Mouse (Mus musculus): ENCODE results near the gene Gtf2ird1.
"Not testable (repeated sequence)": the region's sequence is repeated elsewhere in the genome, so short reads cannot be mapped to it uniquely, and the experiment has no call there.

Gtf2ird1 gene

GRCm38 (mm10) chr5:134342503-134343205 is 113.9 kb downstream of the Gtf2ird1 start:
- DNase-seq (ENCODE audit: low spot score): no peak

GRCm38 (mm10) chr5:134341721-134342120 is 114.8 kb downstream of the Gtf2ird1 start:
- DNase-seq (ENCODE audit: low spot score): no peak

DNA sequence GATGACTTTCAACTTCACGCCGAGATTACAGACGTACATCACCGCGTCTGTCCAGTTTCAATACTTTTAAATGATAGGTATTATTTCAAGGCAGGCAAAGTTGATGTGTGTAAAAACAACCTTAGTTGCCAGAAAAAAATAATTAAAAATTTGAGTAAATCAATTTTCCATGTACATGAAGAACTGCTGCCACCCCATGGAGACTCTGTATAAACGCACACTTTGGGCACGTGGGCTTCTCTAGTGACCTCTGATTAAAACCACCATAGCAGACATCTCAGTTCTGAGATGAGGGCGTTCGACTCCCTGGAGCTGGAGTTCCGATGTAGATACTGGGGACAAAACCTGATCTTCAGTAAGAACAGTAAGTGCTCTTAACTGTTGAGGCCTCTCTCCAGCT is 115.2 kb downstream of the Gtf2ird1 start:
- no peak for DNase-seq (ENCODE audit: low spot score)

DNA sequence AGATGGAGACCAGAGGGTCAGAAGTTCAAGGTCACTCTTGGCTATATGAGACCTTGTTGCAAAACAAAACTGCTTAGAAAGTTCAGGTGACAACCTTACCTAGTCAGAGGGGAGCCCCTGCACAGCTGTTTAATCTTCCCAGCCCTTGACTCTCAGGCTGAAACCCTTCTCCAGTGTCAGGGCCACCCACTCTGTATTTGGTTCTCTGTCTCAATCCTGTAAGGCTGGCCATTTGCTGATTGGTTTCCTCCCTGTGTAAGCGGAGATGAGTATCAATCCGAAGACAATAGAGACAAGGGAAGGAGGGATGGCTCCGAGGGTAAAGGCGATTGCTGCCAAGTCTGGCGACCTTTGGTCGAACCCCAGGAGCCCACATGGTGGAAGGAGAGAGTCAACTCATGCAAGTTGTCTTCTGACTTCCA is 116.4 kb downstream of the Gtf2ird1 start:
- DNase-seq (ENCODE audit: low spot score): no peak

DNA sequence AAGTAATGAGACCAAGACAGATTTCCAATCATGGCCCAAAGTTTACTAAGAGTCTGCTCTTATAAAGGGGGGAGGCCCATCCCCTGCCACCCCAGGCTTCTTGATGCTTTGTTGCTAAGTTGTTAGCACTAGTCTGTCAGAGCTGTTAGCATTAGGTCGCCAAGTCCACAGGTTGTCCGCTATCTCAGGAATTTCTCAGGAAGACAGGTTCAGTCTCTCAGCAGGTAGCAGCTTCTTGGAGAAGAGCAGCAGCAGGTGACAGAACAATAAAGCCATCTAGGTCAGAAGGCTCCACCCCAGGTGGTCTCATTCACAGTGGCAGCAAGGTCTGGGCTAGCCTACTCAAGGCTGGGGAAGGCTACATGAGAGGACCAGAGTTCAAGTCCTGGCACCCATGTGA is 119.5 kb downstream of the Gtf2ird1 start:
- not testable (repeated sequence) for DNase-seq (ENCODE audit: low spot score)

- DNase-seq (ENCODE audit: low spot score): no peak
These were observed 123.8 kb downstream of the Gtf2ird1 start for GRCm38 (mm10) chr5:134332743-134333142.

DNA sequence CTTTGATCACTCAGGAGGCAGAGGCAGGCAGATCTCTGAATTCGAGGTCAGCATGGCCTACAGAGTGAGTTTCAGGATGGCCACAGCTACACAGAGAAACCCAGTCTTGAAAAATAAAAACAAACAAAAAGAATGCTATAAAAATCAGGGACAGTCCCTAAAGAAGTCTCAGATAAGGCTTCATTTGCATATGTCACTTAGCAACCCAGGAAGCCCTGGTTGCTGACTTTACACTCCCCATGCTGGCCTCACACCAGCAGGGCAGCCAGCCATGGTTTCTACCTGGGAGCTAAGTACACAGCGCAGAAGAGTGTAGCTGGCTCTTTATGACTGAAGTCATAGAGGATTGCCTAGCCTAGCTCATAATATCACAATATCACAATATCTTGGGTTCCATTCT is 126.4 kb downstream of the Gtf2ird1 start:
- DNase-seq (ENCODE audit: low spot score): no peak

DNA sequence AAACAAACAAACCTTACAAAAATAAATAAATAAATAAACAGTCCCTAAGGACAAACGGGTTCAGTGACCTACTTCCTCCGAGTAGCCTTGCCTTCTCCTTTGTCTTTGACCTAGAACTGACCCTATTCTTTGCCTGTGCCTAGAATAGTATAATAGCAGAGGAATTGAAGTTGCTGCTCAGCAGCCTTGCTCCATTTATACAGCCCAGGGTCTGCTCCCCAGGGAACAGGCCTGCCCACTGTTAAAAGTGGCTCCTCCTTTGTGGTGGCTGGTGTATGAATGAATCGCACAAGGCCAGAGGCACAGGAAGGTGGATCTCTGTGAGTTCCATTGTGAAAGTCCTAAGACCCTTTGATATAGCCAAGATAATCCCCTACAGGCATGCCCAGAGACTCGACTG is 127.2 kb downstream of the Gtf2ird1 start:
- DNase-seq (ENCODE audit: low spot score): no peak

GRCm38 (mm10) chr5:134328482-134329001 is 128.0 kb downstream of the Gtf2ird1 start:
- no peak for DNase-seq (ENCODE audit: low spot score)

DNA sequence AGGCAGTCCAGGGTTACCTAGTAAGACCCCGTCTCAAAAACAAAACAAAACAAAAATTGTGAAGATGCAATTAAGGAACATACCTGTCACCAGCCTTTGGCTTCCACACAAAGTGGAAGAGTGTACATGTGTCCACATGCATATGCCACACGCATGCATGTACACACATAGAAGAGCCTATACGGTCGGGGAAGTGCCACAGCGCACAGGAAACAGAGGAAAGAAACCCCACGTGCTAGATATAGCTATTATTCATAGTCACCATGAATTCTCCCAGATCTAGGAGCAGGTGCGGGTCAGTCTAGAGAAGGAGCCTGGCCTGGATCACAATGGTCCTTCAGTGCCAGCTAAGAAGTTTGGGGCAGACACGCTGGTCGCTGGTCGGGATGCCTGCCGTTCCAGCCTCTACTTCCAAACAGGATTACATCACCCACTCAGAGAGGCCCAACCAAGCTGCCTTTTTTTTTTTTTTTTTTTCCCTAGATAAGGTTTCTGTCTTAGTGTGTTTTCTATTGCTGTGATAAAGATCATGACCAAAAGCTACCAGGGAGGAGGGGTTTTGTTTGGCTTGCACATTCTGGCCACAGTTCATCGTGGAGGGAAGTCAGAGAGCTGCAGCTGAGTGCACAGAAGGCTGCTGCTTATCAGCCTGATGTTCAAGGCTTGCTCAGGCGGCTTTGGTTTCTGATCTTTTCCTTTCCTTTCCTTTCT is 130.5 kb downstream of the Gtf2ird1 start:
- no peak for DNase-seq (ENCODE audit: low spot score)

GRCm38 (mm10) chr5:134323869-134324268 is 132.6 kb downstream of the Gtf2ird1 start:
- no peak for DNase-seq (ENCODE audit: low spot score)

DNA sequence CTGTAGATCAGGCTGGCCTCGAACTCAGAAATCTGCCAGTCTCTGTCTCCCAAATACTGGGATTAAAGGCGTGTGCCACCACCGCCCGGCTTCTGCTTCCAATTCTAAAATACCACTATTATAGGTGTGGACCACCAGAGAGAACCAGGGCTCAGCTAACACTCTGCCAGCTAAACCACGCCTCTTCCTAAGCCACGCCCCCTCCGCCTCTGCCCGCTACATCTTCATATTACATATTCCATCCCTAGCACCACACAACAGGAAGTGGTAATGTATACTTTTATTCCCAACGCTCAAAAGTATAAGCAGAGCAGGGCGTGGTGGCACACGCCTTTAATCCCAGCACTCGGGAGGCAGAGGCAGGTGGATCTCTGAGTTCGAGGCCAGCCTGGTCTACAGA is 133.2 kb downstream of the Gtf2ird1 start:
- DNase-seq (ENCODE audit: low spot score): no peak

DNA sequence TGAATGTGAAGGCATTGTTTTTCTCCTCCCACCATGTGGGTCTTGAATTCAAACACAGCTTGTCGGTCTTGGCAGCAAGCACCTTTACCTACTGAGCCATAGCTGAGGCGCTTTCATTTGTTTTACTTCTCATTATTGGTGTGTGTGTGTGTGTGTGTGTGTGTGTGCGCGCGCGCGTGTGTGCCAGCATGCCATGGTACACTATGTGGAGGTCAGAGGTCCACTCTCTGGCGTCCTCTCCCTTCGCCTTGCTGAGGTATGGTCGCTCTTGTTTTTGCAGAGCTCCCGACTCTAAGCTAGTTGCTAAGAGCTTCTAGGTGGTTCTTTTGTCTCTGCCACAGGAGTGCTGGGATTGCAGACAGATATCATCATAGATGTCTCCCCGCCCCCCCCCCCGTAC is 134.2 kb downstream of the Gtf2ird1 start:
- DNase-seq (ENCODE audit: low spot score): no peak

- no peak for DNase-seq (ENCODE audit: low spot score)
These were observed 134.8 kb downstream of the Gtf2ird1 start for GRCm38 (mm10) chr5:134321699-134322098.

DNA sequence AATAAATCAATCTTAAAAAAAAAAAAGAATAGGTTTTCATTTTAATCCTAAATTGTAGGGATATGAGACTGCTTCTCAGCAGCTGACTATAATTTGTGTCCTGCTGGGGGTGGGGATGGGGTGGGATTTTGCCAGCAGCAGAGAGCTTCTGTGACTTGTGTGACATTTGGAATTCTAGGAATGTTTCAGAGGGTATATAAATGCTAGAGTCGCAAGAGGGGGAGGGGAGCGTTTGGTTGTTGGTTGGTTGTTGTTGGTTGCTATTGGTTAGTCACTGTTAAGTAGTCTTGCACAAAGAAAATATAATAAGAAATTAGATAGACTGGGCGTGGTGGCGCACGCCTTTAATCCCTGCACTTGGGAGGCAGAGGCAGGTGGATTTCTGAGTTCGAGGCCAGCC is 137.6 kb downstream of the Gtf2ird1 start:
- DNase-seq (ENCODE audit: low spot score): no peak

GRCm38 (mm10) chr5:134316721-134317120 is 139.8 kb downstream of the Gtf2ird1 start:
- no peak for DNase-seq (ENCODE audit: low spot score)

DNA sequence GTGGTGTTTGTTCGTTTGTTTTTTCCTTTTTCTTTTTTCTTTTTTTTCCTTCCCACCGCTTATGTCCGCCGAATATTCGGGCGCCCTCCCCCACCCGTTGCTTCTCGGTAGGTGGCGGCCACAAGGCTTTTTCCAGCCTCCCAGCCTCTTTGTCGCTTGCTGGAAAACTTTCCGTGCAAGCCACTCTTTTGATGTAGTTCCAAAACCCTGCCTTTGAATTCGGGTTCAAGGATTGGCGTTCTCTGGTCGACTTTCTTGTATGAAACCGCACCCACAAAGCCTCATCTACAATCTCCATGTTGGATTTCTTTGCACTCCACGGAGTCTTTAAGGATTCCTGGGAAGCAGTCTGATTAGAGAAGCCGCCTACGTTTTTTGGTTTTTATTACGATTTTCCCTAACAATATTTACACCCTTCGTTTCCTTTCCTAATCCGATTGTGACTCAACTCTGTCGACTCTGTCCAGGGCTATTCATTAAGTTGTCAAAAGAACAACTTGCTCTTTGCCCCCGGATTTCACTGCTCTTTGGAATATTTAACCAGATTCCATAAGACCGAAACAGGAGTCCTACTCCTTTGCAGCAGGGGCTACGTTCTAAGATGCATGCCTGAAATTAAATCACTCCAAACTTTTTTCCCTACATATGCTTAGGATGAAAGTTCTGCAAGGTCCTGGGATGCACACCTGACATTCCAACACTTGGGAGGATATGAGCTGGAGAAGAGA is 140.7 kb downstream of the Gtf2ird1 start:
- DNase-seq (ENCODE audit: low spot score): peak; percentile 51

DNA sequence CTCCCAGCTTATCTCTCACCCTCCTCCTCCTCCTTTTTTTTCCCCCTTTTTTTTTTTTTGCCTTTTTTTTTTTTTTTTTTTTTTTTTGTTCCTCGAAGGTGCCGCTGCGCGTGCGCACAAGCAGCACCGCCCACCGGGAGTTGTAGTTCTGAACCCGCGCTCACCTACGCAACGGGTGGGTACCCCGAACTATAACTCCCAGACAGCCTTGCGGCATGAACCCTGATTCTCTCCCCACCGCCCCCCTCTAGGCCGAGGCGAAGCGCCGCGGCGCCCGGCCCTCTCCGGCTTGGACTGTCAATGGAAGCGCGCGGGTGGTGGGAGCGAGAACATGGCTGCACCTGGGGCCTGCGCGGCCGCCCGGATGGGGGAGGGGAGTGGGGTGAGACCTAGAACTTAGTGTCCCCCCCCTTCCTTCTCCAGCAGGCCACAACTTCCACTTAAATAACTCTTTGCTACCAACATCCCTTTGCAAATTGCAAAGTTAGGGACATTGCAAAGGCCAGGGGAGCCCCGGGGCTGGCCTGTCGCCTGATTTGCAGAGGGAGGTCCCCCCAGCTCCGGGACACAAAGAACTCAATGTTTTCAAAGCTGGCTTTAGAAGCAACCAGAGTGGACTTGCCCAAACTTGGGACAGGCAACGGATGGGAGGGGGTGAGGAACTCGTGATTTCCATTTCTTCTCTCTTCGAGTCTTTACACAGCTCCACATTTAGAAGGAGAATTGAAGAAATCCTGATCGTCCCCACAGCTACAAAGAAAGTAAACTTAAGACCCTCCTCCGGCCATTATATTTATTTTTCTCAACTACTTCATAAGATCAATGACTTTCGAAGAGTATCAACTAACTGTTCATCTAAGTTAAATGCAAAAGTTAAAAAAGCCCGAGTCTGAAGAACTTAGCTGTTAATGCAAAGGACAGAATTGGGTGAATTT is 141.6 kb downstream of the Gtf2ird1 start, which contains the start of gene Gtf2i:
TSS of gene Gtf2i (minus strand) at position 73 of the 935 bp plus-strand sequence.
- DNase-seq (ENCODE audit: low spot score): peak; percentile 94

DNA sequence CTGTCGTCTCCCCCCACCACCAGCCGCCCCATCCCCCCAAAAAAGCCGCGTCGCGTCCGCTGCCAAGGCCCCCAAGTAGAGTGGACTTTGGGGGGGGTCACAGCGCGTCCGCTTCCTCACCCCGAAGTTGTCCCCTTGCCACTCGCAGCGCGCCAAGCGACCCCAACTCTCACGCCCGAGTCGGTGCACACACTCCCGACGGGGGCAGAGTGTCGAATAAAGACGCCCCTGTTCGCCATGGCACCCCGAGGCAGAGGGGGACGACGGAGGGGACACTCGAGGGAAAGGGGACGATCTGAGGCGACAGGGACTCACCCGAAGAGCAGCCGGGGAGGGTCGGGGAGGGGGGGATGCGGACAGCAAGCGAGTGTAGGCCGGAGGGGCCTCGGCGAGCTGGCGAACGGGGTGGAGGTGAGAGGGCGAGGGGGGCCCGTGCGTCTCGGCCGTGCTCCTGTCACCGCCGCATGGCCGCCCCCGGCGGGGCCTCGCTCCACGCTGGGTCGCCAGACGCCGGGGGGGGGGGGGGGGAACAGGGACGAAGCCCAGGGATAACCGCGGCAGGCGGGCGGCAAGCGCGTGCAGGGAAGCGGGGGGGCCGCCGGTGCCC is 142.3 kb downstream of the Gtf2ird1 start:
- peak; percentile 33 for DNase-seq (ENCODE audit: low spot score)

DNA sequence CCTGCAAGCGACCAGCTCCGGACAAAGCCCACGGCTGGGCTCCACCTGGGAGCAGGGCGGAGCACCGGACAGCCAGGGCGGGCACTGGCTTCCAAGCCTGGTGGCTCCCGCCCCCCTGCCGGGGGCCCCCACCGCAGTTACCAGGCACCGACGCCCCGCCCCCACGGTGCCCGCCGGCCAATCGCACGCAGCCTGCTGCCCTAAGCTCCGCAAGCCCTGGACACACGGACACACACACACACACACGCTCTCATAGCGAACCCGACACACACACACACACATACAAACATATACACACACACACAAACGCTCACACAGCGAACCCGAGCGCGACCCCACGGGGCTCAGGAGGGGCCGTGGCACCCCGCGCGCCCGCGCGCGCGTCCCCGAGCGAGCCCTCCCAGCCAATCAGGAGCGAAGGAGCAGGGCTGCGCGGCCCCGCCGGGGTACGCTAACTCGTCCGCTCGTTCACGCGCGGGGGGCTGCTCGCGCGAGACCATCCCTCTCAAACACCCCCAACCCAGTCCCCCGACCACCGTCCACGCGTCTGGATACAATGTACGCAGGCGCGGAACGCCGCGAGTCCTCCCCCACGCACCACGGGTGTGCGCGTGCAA is 143.0 kb downstream of the Gtf2ird1 start:
- peak; percentile 88 for DNase-seq (ENCODE audit: low spot score)
